10 mouse cellular contexts compared by ENCODE assay signal in genomic region chr12:86950161-86950960, GRCm38 (mm10). TPM values are rescaled to one million over a fixed set of nuclear protein-coding genes. Genes with fewer than 3 reads are reported as not detected.
DNase-seq lines count a peak whose midpoint lies in the region; ATAC-seq and TF ChIP-seq lines count a peak whose summit lies in the region.
"Had no signal": no experiment of that assay in that cellular context is flagged by ENCODE, and none has a peak within 500 bp of the region (broad histone marks: within the 10 kb centered on the region; RNA-seq: fewer than 3 reads in every experiment).

No protein-coding gene starts in this region.

- H3K9me3 ChIP-seq in midbrain, embryonic 12.5 days: no peaks in the 10 kb centered on the region
- H3K9me3 ChIP-seq: neural tube, embryonic 12.5 days had no signal

- peak; percentile 24 for ATAC-seq in granulocyte monocyte progenitor cell, adult 5-6 weeks (replicated peaks; ENCODE audit: poor library complexity, severe bottlenecking)
- ATAC-seq in midbrain, embryonic 12.5 days (ENCODE audit: low FRiP score, low read depth): no peak

- peak overlapping the region; percentile 63 for H3K27ac ChIP-seq in left cerebral cortex, adult 2 months
- H3K27ac ChIP-seq in midbrain, embryonic 12.5 days (replicated peaks): no peak overlapping the region
- H3K27ac ChIP-seq: neural tube, embryonic 12.5 days had no signal

- intact Hi-C loops in left cerebral cortex, adult 2 months (cut with DNase I): no loop called here
- intact Hi-C loops in left cerebral cortex, postnatal 4 days (cut with DNase I): no loop called here

- no peak overlapping the region for H3K9ac ChIP-seq in midbrain, embryonic 12.5 days (replicated peaks)
- H3K9ac ChIP-seq: neural tube, embryonic 12.5 days had no signal

- 0 out of 2 replicates have a peak overlapping the region, but pooled peaks have one; percentile 13 for H3K4me2 ChIP-seq in midbrain, embryonic 12.5 days (replicated peaks)
- H3K4me2 ChIP-seq: neural tube, embryonic 12.5 days had no signal

- H3K4me3 ChIP-seq in left cerebral cortex, adult 2 months: peak overlapping the region; percentile 20; the same call in 1 of the 2 replicates
- no peak overlapping the region for H3K4me3 ChIP-seq in midbrain, embryonic 12.5 days
- H3K4me3 ChIP-seq: neural tube, embryonic 12.5 days had no signal

- 68% methylated on average over 16 of the region's 16 CpGs for WGBS in midbrain, embryonic 12.5 days

- TF ChIP-seq CTCF in left cerebral cortex, adult 2 months (IDR thresholded peaks at IDR 0.05): no peak

- no peak for DNase-seq in left cerebral cortex, adult 2 months (ENCODE audit: extremely low spot score in 1 of 2, low spot score in 2 of 2)
- no peak for DNase-seq in left cerebral cortex, postnatal 4 days
- peak; percentile 78 for DNase-seq in T-cell, adult 2 months (ENCODE audit: low spot score)
- no peak for DNase-seq in embryo, embryonic 10 days (ENCODE audit: low spot score)
- no peak for DNase-seq in layer of hippocampus, adult 11-12 months (ENCODE audit: low spot score)
- DNase-seq in adrenal gland, postnatal 25 days: no peak
- DNase-seq: adrenal gland, postnatal 10 days had no signal

- peaks cover 53% of the 10 kb centered on the region for H3K4me1 ChIP-seq in midbrain, embryonic 12.5 days

- H3K27me3 ChIP-seq in midbrain, embryonic 12.5 days: no peaks in the 10 kb centered on the region
- H3K27me3 ChIP-seq: neural tube, embryonic 12.5 days had no signal

- H3K36me3 ChIP-seq in midbrain, embryonic 12.5 days: peaks cover 15% of the 10 kb centered on the region

RNA-seq across cellular contexts. Expression of gene Cipc, which starts 3.5 kb away (rescaled TPM):
- total RNA-seq in left cerebral cortex, adult 2 months (2021): 10 to 100 TPM; 79.8 to 91.6 TPM
- 10 to 100 TPM; 56.9 to 60.6 TPM for total RNA-seq in left cerebral cortex, postnatal 4 days (2021)
- 23.5 and 32.3 TPM in 2 replicates for total RNA-seq in granulocyte monocyte progenitor cell, adult 5-6 weeks (2014; fragmentation: Nextera tagmentation)
- total RNA-seq in granulocyte monocyte progenitor cell, adult 5-6 weeks (2017): 18.5 and 19.9 TPM in 2 replicates
- 44.3 and 46.4 TPM in 2 replicates for polyA plus RNA-seq in midbrain, embryonic 12.5 days (2016; fragmentation: Nextera tagmentation; extraction: Ambion mirVana)
- 29.9 and 31.0 TPM in 2 replicates for total RNA-seq in adrenal gland, postnatal 25 days (2021)

RNA-seq across cellular contexts. Expression of gene Zdhhc22, which starts 39.9 kb away (rescaled TPM):
- total RNA-seq in left cerebral cortex, adult 2 months (2021): 10 to 100 TPM; 59.1 to 61.3 TPM
- total RNA-seq in left cerebral cortex, postnatal 4 days (2021): 10 to 100 TPM; 15.8 to 19.0 TPM
- total RNA-seq in granulocyte monocyte progenitor cell, adult 5-6 weeks (2014; fragmentation: Nextera tagmentation): not detected in 2 replicates
- not detected in 2 replicates for total RNA-seq in granulocyte monocyte progenitor cell, adult 5-6 weeks (2017)
- polyA plus RNA-seq in midbrain, embryonic 12.5 days (2016; fragmentation: Nextera tagmentation; extraction: Ambion mirVana): 0.98 and 1.9 TPM in 2 replicates
- total RNA-seq in adrenal gland, postnatal 25 days (2021): 0.86 and 1.9 TPM in 2 replicates
